Mouse (Mus musculus) embryonic facial prominence, embryonic 12.5 days (tissue): ENCODE measurements around the gene Arhgap24. TPM values are rescaled to one million over a fixed set of nuclear protein-coding genes. Genes with fewer than 3 reads are reported as not detected.
"Not testable (repeated sequence)": the region's sequence is repeated elsewhere in the genome, so short reads cannot be mapped to it uniquely, and the experiment has no call there.

Experiments
- ATAC-seq: fragments of 200-750 bp; cut with Nextera tagmentation; 2 replicates; pipeline ENCODE4 v1.8.0; 2017; ENCODE audit not compliant: insufficient number of reproducible peaks, insufficient read depth, low FRiP score, low TSS enrichment
- H3K27ac ChIP-seq: fragments of 300-500 bp; sonication (generic); 2 replicates; pipeline ENCODE4 v1.5.1; 2016; ENCODE audit warnings: mild to moderate bottlenecking
- H3K27me3 ChIP-seq: fragments of 300-500 bp; sonication (generic); 2 replicates; pipeline ENCODE4 v1.6.1; 2016; ENCODE audit warnings: mild to moderate bottlenecking, moderate library complexity
- H3K36me3 ChIP-seq: fragments of 300-500 bp; sonication (generic); 2 replicates; pipeline ENCODE4 v1.6.1; 2016; ENCODE audit warnings: mild to moderate bottlenecking
- H3K4me1 ChIP-seq: fragments of 300-500 bp; sonication (generic); 2 replicates; pipeline ENCODE4 v1.6.1; 2016
- H3K4me2 ChIP-seq: fragments of 300-500 bp; sonication (generic); replicated peaks from 2 replicates; pipeline ENCODE4 v1.6.1; 2016; ENCODE audit warnings: mild to moderate bottlenecking, moderate library complexity
- H3K4me3 ChIP-seq: fragments of 300-500 bp; sonication (generic); 2 replicates; pipeline ENCODE4 v1.5.1; 2016; ENCODE audit warnings: mild to moderate bottlenecking
- H3K9ac ChIP-seq: fragments of 300-500 bp; sonication (generic); 2 replicates; pipeline ENCODE4 v1.6.1; 2016; ENCODE audit warnings: mild to moderate bottlenecking, moderate library complexity
- H3K9me3 ChIP-seq: fragments of 300-500 bp; sonication (generic); 2 replicates; pipeline ENCODE4 v1.6.1; 2016; ENCODE audit warnings: mild to moderate bottlenecking, moderate library complexity
- WGBS: fragments of 180-500 bp; shearing (Covaris S2); methylation state at CpG from one replicate; pipeline ENCODE4 v1.1.7; 2016; 5-methylcytosine and 5-hydroxymethylcytosine counted together
- polyA plus RNA-seq: library from polyadenylated mRNA; unstranded; fragments of >200 nt; fragmentation: Nextera tagmentation; extraction: Ambion mirVana; gene quantifications from 2 replicates; pipeline ENCODE4 v1.2.1, GENCODE M21; 2016

The Arhgap24 gene
- polyA plus RNA-seq, 1 experiment from 2014 or later = 22.4 TPM

DNA sequence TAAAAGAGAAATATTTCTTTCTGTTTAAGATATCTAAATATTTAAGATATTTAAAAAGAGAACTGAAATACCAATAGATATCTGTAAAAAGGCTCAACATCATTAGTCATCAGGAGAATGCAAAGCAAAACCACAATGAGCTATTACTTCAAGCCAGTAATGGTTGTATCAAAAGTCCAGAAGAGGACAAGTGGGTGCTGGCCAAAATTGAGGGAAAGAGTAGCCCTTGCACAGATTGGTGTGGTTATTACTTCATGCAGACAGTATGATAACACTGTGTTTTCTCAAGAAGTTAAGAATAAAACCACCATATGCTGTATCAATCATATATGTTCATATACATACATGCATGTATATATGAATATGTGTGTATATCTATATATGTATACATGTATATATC, 376.9 kb downstream of the Arhgap24 start:
- ATAC-seq = no peak
- Histone ChIP-seq H3K27ac (no peak overlapping the region), H3K27me3 (no peaks in the 10 kb centered on the region), H3K9ac (no peak overlapping the region), H3K4me1 (peaks cover 3% of the 10 kb centered on the region; the same call in 1 of the 2 replicates), H3K36me3 (no peaks in the 10 kb centered on the region), H3K4me3 (no peak overlapping the region), H3K9me3 (no peaks in the 10 kb centered on the region), H3K4me2 (no peak overlapping the region)

DNA sequence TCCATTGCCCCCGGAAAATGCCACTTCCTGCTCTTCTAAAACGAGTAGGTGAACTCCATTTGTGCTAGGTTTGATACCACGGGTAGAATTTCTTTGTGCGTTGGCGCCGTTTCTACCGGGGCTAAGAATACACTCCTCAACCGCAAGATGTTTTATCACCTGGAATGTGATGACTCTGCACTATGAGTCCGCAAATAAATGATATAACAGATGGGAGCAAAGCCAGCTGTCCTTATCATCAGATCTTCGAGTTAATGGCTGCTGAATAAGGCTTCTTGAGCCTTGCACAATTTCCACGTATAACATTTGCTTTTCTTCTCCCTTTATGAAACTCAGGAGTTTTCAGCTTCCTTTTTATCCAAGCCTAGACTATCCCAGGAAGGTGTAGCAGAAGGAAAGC, 378.6 kb downstream of the Arhgap24 start:
- H3K4me2 ChIP-seq = no peak overlapping the region

GRCm38 (mm10) chr5:102868196-102868595, 387.0 kb downstream of the Arhgap24 start:
- Histone ChIP-seq H3K4me3 (no peak overlapping the region), H3K36me3 (no peaks in the 10 kb centered on the region), H3K4me1 (no peaks in the 10 kb centered on the region), H3K9ac (no peak overlapping the region), H3K27ac (no peak overlapping the region), H3K4me2 (no peak overlapping the region), H3K27me3 (no peaks in the 10 kb centered on the region), H3K9me3 (no peaks in the 10 kb centered on the region)
- WGBS = 44% methylated on average over 5 of the region's 5 CpGs
- no peak for ATAC-seq

More for the DNA sequence above, 378.6 kb downstream of the Arhgap24 start:
- Histone ChIP-seq H3K27me3 (no peaks in the 10 kb centered on the region), H3K4me3 (no peak overlapping the region), H3K9me3 (no peaks in the 10 kb centered on the region), H3K9ac (no peak overlapping the region), H3K36me3 (no peaks in the 10 kb centered on the region), H3K27ac (no peak overlapping the region), H3K4me1 (peaks cover 3% of the 10 kb centered on the region; the same call in 1 of the 2 replicates)
- 83% methylated on average over 11 of the region's 11 CpGs for WGBS
- ATAC-seq = no peak

DNA sequence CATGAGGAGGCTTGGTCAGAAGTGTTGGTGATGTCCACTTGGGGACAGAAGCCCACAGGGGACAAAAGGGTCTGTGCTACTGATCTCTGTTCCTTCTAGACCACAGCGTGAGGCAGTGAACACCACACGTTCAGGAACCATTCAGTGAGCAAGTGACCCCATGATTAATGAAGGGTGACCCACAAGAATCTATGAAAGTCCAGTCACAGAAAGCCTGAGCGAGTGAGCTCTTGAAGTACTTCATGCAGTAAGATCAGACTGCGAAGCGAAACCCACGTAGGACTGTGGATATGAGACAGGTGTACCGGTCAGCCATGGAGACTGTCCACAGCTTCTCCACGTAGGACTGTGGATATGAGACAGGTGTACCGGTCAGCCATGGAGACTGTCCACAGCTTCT, 391.8 kb downstream of the Arhgap24 start:
- H3K4me3 ChIP-seq, H3K9me3 ChIP-seq, H3K27me3 ChIP-seq, ATAC-seq, H3K36me3 ChIP-seq, H3K4me2 ChIP-seq, H3K9ac ChIP-seq, H3K4me1 ChIP-seq, H3K27ac ChIP-seq: not testable (repeated sequence)
- WGBS = 89% methylated on average over 9 of the region's 9 CpGs

DNA sequence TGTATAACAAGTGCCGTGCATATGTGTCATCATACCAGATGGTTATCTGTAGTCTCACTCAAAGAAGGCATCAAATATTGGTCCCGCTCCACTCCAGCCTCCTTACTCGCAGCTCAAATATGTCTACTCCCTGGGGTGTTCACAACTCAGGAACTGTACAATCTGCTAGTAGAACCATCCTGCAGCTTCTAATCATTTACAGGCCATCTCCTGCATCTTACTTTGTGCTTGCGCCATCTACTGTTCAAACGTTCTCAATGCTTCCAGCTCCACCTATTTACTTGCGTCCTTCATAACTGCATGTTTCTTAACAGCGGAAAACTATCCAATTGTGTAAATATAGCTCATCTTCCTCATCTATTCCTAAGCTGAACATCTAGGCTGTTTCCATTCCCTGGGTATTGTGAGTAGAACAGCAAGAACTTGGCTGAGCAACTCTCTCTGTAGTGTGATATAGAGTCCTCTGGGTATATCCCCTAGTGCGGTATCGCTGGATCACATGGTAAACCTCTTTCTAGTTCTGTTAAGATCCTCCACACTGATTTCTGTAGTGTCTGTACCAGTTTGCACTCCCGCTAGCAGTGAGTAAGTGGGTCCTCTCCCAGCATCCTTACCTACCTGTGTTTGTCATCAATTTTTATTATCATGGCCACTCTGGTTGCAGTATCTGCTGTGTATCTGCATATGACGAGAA, 393.6 kb downstream of the Arhgap24 start:
- Histone ChIP-seq H3K9me3 (no peaks in the 10 kb centered on the region), H3K36me3 (no peaks in the 10 kb centered on the region), H3K4me2 (no peak overlapping the region), H3K27ac (no peak overlapping the region), H3K27me3 (no peaks in the 10 kb centered on the region), H3K4me3 (no peak overlapping the region), H3K4me1 (peaks cover 6% of the 10 kb centered on the region; the same call in 1 of the 2 replicates), H3K9ac (no peak overlapping the region)
- WGBS = 40% methylated on average over 11 of the region's 11 CpGs
- ATAC-seq = no peak

DNA sequence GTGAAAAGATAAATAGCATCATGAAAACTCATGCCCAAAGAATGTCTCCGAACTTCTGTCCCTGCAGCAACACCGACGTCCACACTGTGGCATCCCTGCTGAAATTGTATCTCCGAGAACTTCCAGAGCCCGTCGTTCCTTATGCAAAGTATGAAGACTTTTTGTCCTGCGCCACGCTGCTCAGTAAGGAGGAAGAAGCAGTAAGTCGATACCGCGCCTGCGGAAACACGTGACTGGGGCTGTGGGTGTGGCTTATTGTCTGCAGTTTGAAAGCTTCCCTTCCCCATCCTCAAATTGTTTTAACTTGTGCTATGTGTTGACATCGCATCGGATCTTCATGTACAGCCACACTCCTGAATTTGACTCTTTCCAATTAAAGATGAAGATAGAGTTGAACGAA, 394.4 kb downstream of the Arhgap24 start:
- Histone ChIP-seq H3K27ac (no peak overlapping the region), H3K9me3 (no peaks in the 10 kb centered on the region), H3K4me2 (no peak overlapping the region), H3K4me1 (peaks cover 6% of the 10 kb centered on the region; the same call in 1 of the 2 replicates), H3K27me3 (no peaks in the 10 kb centered on the region), H3K36me3 (no peaks in the 10 kb centered on the region), H3K4me3 (no peak overlapping the region), H3K9ac (no peak overlapping the region)
- WGBS = 59% methylated on average over 16 of the region's 16 CpGs
- no peak for ATAC-seq

DNA sequence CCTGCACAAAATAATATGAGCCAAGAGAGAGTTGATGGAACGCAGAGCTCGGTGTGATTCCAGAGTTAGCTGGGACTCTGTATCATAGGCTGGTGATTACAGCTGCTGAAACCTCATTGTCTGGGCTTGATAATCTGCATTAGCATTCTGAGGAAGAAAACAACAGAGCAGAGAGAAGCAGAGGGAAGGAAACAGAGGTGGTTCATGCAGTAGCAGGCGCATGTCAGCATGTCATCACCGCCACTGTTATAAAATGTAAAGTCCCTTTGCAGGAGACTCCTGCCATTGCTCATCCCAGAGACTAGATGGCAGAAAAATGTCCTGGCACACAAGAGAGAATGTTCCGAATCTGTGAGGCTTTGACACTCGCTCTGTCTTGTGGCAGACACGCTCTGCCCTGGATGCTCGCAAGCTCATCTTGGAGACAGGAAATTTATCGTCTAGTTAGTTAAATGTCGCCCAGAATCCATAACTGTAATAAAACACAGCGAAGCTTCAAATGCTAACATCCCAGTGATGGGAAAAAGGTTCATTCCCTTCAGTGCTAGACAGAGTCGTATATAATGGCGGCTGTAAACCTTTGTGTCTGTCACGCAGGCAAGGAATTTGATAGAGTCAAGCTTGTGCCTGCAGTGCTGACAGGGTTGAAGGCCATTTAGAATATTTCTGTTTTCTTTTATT, 407.4 kb downstream of the Arhgap24 start:
- H3K4me3 ChIP-seq = no peak overlapping the region
- no peak overlapping the region for H3K4me2 ChIP-seq
- peaks cover 12% of the 10 kb centered on the region for H3K36me3 ChIP-seq
- 85% methylated on average over 14 of the region's 14 CpGs for WGBS
- no peaks in the 10 kb centered on the region for H3K4me1 ChIP-seq
- H3K9me3 ChIP-seq = no peaks in the 10 kb centered on the region
- H3K27me3 ChIP-seq = no peaks in the 10 kb centered on the region
- H3K9ac ChIP-seq = no peak overlapping the region
- no peak overlapping the region for H3K27ac ChIP-seq
- no peak for ATAC-seq

DNA sequence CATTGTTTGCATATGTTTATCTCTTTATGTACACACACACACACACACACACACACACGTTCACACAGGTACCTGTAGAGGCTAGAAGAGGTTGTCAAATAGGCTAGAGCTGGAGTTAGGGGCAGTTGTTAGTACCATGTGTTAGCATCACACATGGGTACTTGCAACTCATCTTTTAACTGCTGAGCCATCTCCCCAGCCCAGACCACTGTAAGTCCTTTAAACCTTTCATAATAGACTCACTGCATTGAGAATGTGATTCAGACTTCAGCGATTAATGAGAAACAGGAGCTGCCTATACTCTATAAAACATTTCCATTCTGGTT, 407.9 kb downstream of the Arhgap24 start:
- H3K9me3 ChIP-seq = no peaks in the 10 kb centered on the region
- H3K36me3 ChIP-seq = peaks cover 12% of the 10 kb centered on the region
- no peak for ATAC-seq
- no peak overlapping the region for H3K4me3 ChIP-seq
- WGBS = 75% methylated on average over 2 of the region's 2 CpGs
- no peak overlapping the region for H3K9ac ChIP-seq
- no peak overlapping the region for H3K4me2 ChIP-seq
- H3K27me3 ChIP-seq = no peaks in the 10 kb centered on the region
- H3K4me1 ChIP-seq = no peaks in the 10 kb centered on the region
- no peak overlapping the region for H3K27ac ChIP-seq

GRCm38 (mm10) chr5:102892226-102892625, 411.0 kb downstream of the Arhgap24 start:
- Histone ChIP-seq H3K9me3 (no peaks in the 10 kb centered on the region), H3K27ac (no peak overlapping the region), H3K36me3 (peaks cover 12% of the 10 kb centered on the region), H3K9ac (no peak overlapping the region), H3K4me2 (no peak overlapping the region), H3K4me1 (no peaks in the 10 kb centered on the region), H3K27me3 (no peaks in the 10 kb centered on the region), H3K4me3 (no peak overlapping the region)
- ATAC-seq = no peak
- WGBS = 94% methylated on average over 11 of the region's 11 CpGs

DNA sequence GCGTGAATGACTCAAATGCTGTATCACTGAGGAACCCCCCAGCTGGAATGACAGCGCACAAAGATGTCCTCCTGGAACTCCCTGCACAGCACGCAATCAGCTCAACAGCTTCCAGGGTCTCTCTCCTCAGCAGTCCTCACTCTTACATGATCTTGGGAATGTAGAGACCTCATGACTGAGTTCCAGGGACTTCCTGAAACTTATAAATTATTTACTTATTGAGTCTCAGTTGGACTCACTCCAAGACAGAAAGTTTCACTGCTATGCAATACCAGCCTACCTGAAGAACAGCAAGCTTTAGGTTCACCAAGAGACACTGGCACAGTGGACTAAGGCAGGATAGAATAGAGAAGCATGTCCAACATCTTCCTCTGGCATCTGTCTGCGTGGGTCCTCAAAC, 417.1 kb downstream of the Arhgap24 start:
- H3K4me3 ChIP-seq = no peak overlapping the region
- no peak overlapping the region for H3K9ac ChIP-seq
- no peaks in the 10 kb centered on the region for H3K27me3 ChIP-seq
- H3K4me1 ChIP-seq = no peaks in the 10 kb centered on the region
- no peak overlapping the region for H3K4me2 ChIP-seq
- no peaks in the 10 kb centered on the region for H3K9me3 ChIP-seq
- H3K36me3 ChIP-seq = no peaks in the 10 kb centered on the region
- no peak overlapping the region for H3K27ac ChIP-seq
- no peak for ATAC-seq
- 88% methylated on average over 4 of the region's 4 CpGs for WGBS

GRCm38 (mm10) chr5:102899680-102900215, 418.6 kb downstream of the Arhgap24 start:
- no peak overlapping the region for H3K4me3 ChIP-seq
- no peaks in the 10 kb centered on the region for H3K9me3 ChIP-seq
- ATAC-seq = no peak
- H3K4me2 ChIP-seq = no peak overlapping the region
- H3K27ac ChIP-seq = no peak overlapping the region
- H3K36me3 ChIP-seq = no peaks in the 10 kb centered on the region
- 73% methylated on average over 6 of the region's 6 CpGs for WGBS
- no peaks in the 10 kb centered on the region for H3K27me3 ChIP-seq
- no peak overlapping the region for H3K9ac ChIP-seq
- no peaks in the 10 kb centered on the region for H3K4me1 ChIP-seq

DNA sequence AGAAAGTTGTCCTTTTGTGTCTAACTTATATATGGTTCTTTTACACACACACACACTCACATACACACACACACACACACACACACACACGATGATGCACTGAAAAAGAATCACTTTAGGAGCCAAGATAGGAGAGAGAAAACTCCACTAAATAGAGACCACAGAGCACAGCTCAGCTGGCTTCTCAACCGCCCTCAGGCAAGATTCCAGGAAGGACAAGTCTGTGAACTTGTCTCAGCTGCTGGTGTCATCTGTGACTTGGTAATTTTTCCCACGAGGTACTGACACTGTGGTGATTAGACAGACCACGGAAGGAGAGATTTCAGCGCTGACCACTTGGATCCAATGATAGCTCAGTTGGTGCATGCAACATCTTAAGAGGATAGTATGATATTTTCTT, 420.0 kb downstream of the Arhgap24 start:
- WGBS = 75% methylated on average over 5 of the region's 5 CpGs
- no peaks in the 10 kb centered on the region for H3K4me1 ChIP-seq
- no peaks in the 10 kb centered on the region for H3K27me3 ChIP-seq
- no peak overlapping the region for H3K4me2 ChIP-seq
- ATAC-seq = no peak
- no peak overlapping the region for H3K4me3 ChIP-seq
- no peak overlapping the region for H3K27ac ChIP-seq
- no peaks in the 10 kb centered on the region for H3K36me3 ChIP-seq
- no peak overlapping the region for H3K9ac ChIP-seq
- no peaks in the 10 kb centered on the region for H3K9me3 ChIP-seq
